Mouse (Mus musculus): ENCODE results near the gene Pnldc1.
"Not testable (repeated sequence)": the region's sequence is repeated elsewhere in the genome, so short reads cannot be mapped to it uniquely, and the experiment has no call there.

- not testable (repeated sequence) for TF ChIP-seq CTCF (conservative IDR thresholded peaks at IDR 0.05; ENCODE audit: low read length); POU5F1 (IDR thresholded peaks at IDR 0.05; ENCODE audit: borderline replicate concordance, low read length)
Measured at GRCm38 (mm10) chr17:12931576-12931975, 21.5 kb upstream of the Pnldc1 start.

Data from E14TG2a.4 (cell line).